Mouse (Mus musculus) liver, postnatal 0 days (tissue): ENCODE results near the gene Gpr89. TPM values are rescaled to one million over a fixed set of nuclear protein-coding genes. Genes with fewer than 3 reads are reported as not detected.

Experiments used
- ATAC-seq: fragments of 200-750 bp; cut with Nextera tagmentation; 2 replicates; pipeline ENCODE4 v1.8.0; 2017; ENCODE audit warnings: mild to moderate bottlenecking, moderate library complexity
- DNase-seq: peaks from one replicate; pipeline ENCODE4 v3.0.0-alpha.2; 2016
- H3K27ac ChIP-seq: fragments of 300-500 bp; sonication (generic); 2 replicates; pipeline ENCODE4 v1.5.1; 2014; ENCODE audit warnings: antibody characterized with exemption, moderate library complexity, mild to moderate bottlenecking, low read depth
- H3K27me3 ChIP-seq: fragments of 300-500 bp; sonication (generic); 2 replicates; pipeline ENCODE4 v1.6.1; 2014; ENCODE audit warnings: low read length, control low read depth, mixed read lengths; ENCODE audit not compliant: insufficient read depth
- H3K36me3 ChIP-seq: fragments of 300-500 bp; sonication (generic); replicated peaks from 2 replicates; pipeline ENCODE4 v1.6.1; 2014; ENCODE audit warnings: mild to moderate bottlenecking, control low read depth, low read length, moderate library complexity, mixed read lengths; ENCODE audit not compliant: insufficient read depth
- H3K4me1 ChIP-seq: fragments of 300-500 bp; sonication (generic); 2 replicates; pipeline ENCODE4 v1.6.1; 2014; ENCODE audit warnings: antibody characterized with exemption, mild to moderate bottlenecking, control low read depth; ENCODE audit not compliant: insufficient read depth
- H3K4me2 ChIP-seq: fragments of 300-500 bp; sonication (generic); 2 replicates; pipeline ENCODE4 v1.6.1; 2014; ENCODE audit warnings: low read depth, mild to moderate bottlenecking, low read length, moderate library complexity, mixed read lengths
- H3K4me3 ChIP-seq: fragments of 300-500 bp; sonication (generic); 2 replicates; pipeline ENCODE4 v1.5.1; 2014; ENCODE audit warnings: low read depth, low read length
- H3K9ac ChIP-seq: fragments of 300-500 bp; sonication (generic); replicated peaks from 2 replicates; pipeline ENCODE4 v1.6.1; 2014; ENCODE audit warnings: mild to moderate bottlenecking, moderate library complexity
- H3K9me3 ChIP-seq: fragments of 300-500 bp; sonication (generic); 2 replicates; pipeline ENCODE4 v1.6.1; 2016; ENCODE audit warnings: mild to moderate bottlenecking, control low read depth, low read length, mixed read lengths
- CTCF ChIP-seq: sonication (generic); IDR thresholded peaks from 2 replicates; pipeline ENCODE4 v1.5.1; 2016; ENCODE audit warnings: antibody characterized with exemption, low read depth
- EP300 ChIP-seq: IDR thresholded peaks from 2 replicates; pipeline ENCODE4 v1.6.1; 2016; ENCODE audit warnings: antibody characterized with exemption, low read depth, mild to moderate bottlenecking
- WGBS: fragments of 180-500 bp; shearing (Covaris S2); extraction: QIAGEN DNeasy Blood & Tissue Kit; methylation state at CpG from one replicate; pipeline ENCODE4 v1.1.7; 2014; ENCODE audit not compliant: insufficient replicate concordance; 5-methylcytosine and 5-hydroxymethylcytosine counted together
- polyA plus RNA-seq: library from polyadenylated mRNA; unstranded; fragments of >200 nt; fragmentation: Nextera tagmentation; extraction: Ambion mirVana; gene quantifications from 2 replicates; pipeline ENCODE4 v1.2.1, GENCODE M21; 2015

Gpr89 gene
- polyA plus RNA-seq, 1 experiment from 2014 or later = 21.1 TPM

- DNase-seq (no peak), ATAC-seq (no peak)
- Histone ChIP-seq H3K4me1 (peaks cover 14% of the 10 kb centered on the region), H3K27ac (no peak overlapping the region), H3K9me3 (no peaks in the 10 kb centered on the region), H3K4me2 (no peak overlapping the region), H3K4me3 (no peak overlapping the region), H3K36me3 (peaks cover 7% of the 10 kb centered on the region), H3K27me3 (no peaks in the 10 kb centered on the region), H3K9ac (no peak overlapping the region)
- WGBS = 67% methylated on average over 4 of the region's 4 CpGs
- TF ChIP-seq CTCF (no peak), EP300 (no peak)
Measured at GRCm38 (mm10) chr3:96902336-96902999, 2.7 kb downstream of the Gpr89 start.

- DNase-seq = no peak
Measured at GRCm38 (mm10) chr3:96883690-96884089, 21.5 kb downstream of the Gpr89 start.

GRCm38 (mm10) chr3:96882061-96882849 is 22.9 kb downstream of the Gpr89 start:
- Histone ChIP-seq H3K36me3 (peaks cover 29% of the 10 kb centered on the region), H3K4me1 (no peaks in the 10 kb centered on the region), H3K9me3 (no peaks in the 10 kb centered on the region), H3K9ac (no peak overlapping the region), H3K27me3 (no peaks in the 10 kb centered on the region), H3K27ac (no peak overlapping the region), H3K4me2 (no peak overlapping the region), H3K4me3 (no peak overlapping the region)
- TF ChIP-seq CTCF = no peak
- TF ChIP-seq EP300 = no peak
- DNase-seq (no peak), ATAC-seq (no peak)
- WGBS = 87% methylated on average over 14 of the region's 14 CpGs

More at GRCm38 (mm10) chr3:96883690-96884089, 21.5 kb downstream of the Gpr89 start:
- peaks cover 35% of the 10 kb centered on the region for H3K36me3 ChIP-seq
- ATAC-seq = no peak
- no peak overlapping the region for H3K4me2 ChIP-seq
- 85% methylated on average over 7 of the region's 7 CpGs for WGBS
- no peak overlapping the region for H3K4me3 ChIP-seq
- H3K4me1 ChIP-seq = no peaks in the 10 kb centered on the region
- H3K9me3 ChIP-seq = no peaks in the 10 kb centered on the region
- TF ChIP-seq CTCF (no peak), EP300 (no peak)
- no peaks in the 10 kb centered on the region for H3K27me3 ChIP-seq
- no peak overlapping the region for H3K9ac ChIP-seq
- no peak overlapping the region for H3K27ac ChIP-seq

GRCm38 (mm10) chr3:96881557-96881956 is 23.6 kb downstream of the Gpr89 start:
- WGBS = 81% methylated on average over 6 of the region's 6 CpGs
- no peak overlapping the region for H3K9ac ChIP-seq
- no peak overlapping the region for H3K4me2 ChIP-seq
- DNase-seq = no peak
- no peaks in the 10 kb centered on the region for H3K4me1 ChIP-seq
- TF ChIP-seq EP300 (no peak), CTCF (no peak)
- H3K4me3 ChIP-seq = no peak overlapping the region
- H3K36me3 ChIP-seq = peaks cover 29% of the 10 kb centered on the region
- no peaks in the 10 kb centered on the region for H3K9me3 ChIP-seq
- no peaks in the 10 kb centered on the region for H3K27me3 ChIP-seq
- H3K27ac ChIP-seq = no peak overlapping the region
- no peak for ATAC-seq

- Histone ChIP-seq H3K36me3 (peaks cover 29% of the 10 kb centered on the region), H3K4me2 (no peak overlapping the region), H3K4me1 (0 out of 2 replicates have a peak, but pooled peaks cover 3% of the 10 kb centered on the region), H3K9me3 (no peaks in the 10 kb centered on the region), H3K9ac (no peak overlapping the region), H3K4me3 (no peak overlapping the region), H3K27me3 (no peaks in the 10 kb centered on the region), H3K27ac (no peak overlapping the region)
- DNase-seq (no peak), ATAC-seq (no peak)
- 76% methylated on average over 4 of the region's 4 CpGs for WGBS
- TF ChIP-seq EP300 (no peak), CTCF (no peak)
Measured at GRCm38 (mm10) chr3:96880385-96880784, 24.8 kb downstream of the Gpr89 start.

- 86% methylated on average over 9 of the region's 9 CpGs for WGBS
- no peak for ATAC-seq
Measured at GRCm38 (mm10) chr3:96879536-96879935, 25.6 kb downstream of the Gpr89 start.

More at GRCm38 (mm10) chr3:96879536-96879935, 25.6 kb downstream of the Gpr89 start:
- 0 out of 2 replicates have a peak, but pooled peaks cover 5% of the 10 kb centered on the region for H3K4me1 ChIP-seq
- H3K4me2 ChIP-seq = no peak overlapping the region
- no peak overlapping the region for H3K27ac ChIP-seq
- no peaks in the 10 kb centered on the region for H3K27me3 ChIP-seq
- no peak overlapping the region for H3K9ac ChIP-seq
- TF ChIP-seq CTCF (no peak), EP300 (no peak)
- H3K4me3 ChIP-seq = no peak overlapping the region
- H3K9me3 ChIP-seq = no peaks in the 10 kb centered on the region
- no peak for DNase-seq
- H3K36me3 ChIP-seq = peaks cover 27% of the 10 kb centered on the region
